ENCODE assay signal across 8 mouse cellular contexts in genomic region chr5:67222440-67223390, GRCm38 (mm10). TPM values are rescaled to one million over a fixed set of nuclear protein-coding genes. Genes with fewer than 3 reads are reported as not detected.
DNase-seq lines count a peak whose midpoint lies in the region; ATAC-seq lines count a peak whose summit lies in the region.

No protein-coding gene starts in this region.

- H3K4me2 ChIP-seq in hindbrain, embryonic 11.5 days (replicated peaks; ENCODE audit: low read depth, low read length), result peak overlapping the region; percentile 38
- peak overlapping the region; percentile 40 for H3K4me2 ChIP-seq in liver, embryonic 15.5 days

- peak; percentile 87 for ATAC-seq in hindbrain, embryonic 11.5 days (ENCODE audit: low FRiP score)
- ATAC-seq in liver, embryonic 15.5 days (ENCODE audit: insufficient read depth), result no peak
- ATAC-seq in erythroblast, adult 5-6 weeks (replicated peaks; ENCODE audit: low FRiP score, poor library complexity, severe bottlenecking), result no peak

- no peak overlapping the region for H3K27ac ChIP-seq in brown adipose tissue, adult 24 weeks (replicated peaks; ENCODE audit: low read depth, low read length)
- H3K27ac ChIP-seq in hindbrain, embryonic 11.5 days (ENCODE audit: low read depth, low read length), result peak overlapping the region; percentile 43
- no peak overlapping the region for H3K27ac ChIP-seq in liver, embryonic 15.5 days (replicated peaks)

- intact Hi-C loops in left cerebral cortex, postnatal 25 days (cut with DNase I), result no loop called here

- no peaks in the 10 kb centered on the region for H3K4me1 ChIP-seq in brown adipose tissue, adult 24 weeks (ENCODE audit: control insufficient read depth, insufficient read depth, insufficient read length, low read length)
- H3K4me1 ChIP-seq in hindbrain, embryonic 11.5 days (replicated peaks; ENCODE audit: control insufficient read depth, insufficient read depth, low read length), result peaks cover 10% of the 10 kb centered on the region
- no peaks in the 10 kb centered on the region for H3K4me1 ChIP-seq in liver, embryonic 15.5 days (replicated peaks)

- peaks cover 4% of the 10 kb centered on the region for H3K9me3 ChIP-seq in hindbrain, embryonic 11.5 days (ENCODE audit: control insufficient read depth, low read length)
- H3K9me3 ChIP-seq in liver, embryonic 15.5 days (replicated peaks), result no peaks in the 10 kb centered on the region

- H3K27me3 ChIP-seq in hindbrain, embryonic 11.5 days (ENCODE audit: control insufficient read depth, insufficient read depth, low read length), result peaks cover 88% of the 10 kb centered on the region
- H3K27me3 ChIP-seq in liver, embryonic 15.5 days, result peaks cover 96% of the 10 kb centered on the region

- peak; percentile 54 for DNase-seq in cerebellum, postnatal 10 days
- DNase-seq in cerebellum, adult 9-11 months, result no peak
- peak; percentile 75 for DNase-seq in hindbrain, embryonic 11.5 days (ENCODE audit: low spot score)
- DNase-seq in urinary bladder, postnatal 25 days (ENCODE audit: low spot score), result no peak
- DNase-seq in left cerebral cortex, postnatal 25 days (ENCODE audit: low spot score in 2 of 2), result no peak

- no peak overlapping the region for H3K9ac ChIP-seq in hindbrain, embryonic 11.5 days (ENCODE audit: low read depth, low read length)
- H3K9ac ChIP-seq in liver, embryonic 15.5 days, result no peak overlapping the region

- H3K4me3 ChIP-seq in brown adipose tissue, adult 24 weeks (ENCODE audit: insufficient read depth, low read depth, low read length), result peak overlapping the region; percentile 25; the same call in 1 of the 2 replicates
- peak overlapping the region; percentile 21 for H3K4me3 ChIP-seq in hindbrain, embryonic 11.5 days (ENCODE audit: low read depth, low read length)
- no peak overlapping the region for H3K4me3 ChIP-seq in liver, embryonic 15.5 days (replicated peaks)

- WGBS in hindbrain, embryonic 11.5 days, result under 1% methylated on average over 44 of the region's 44 CpGs
- WGBS in liver, embryonic 15.5 days (ENCODE audit: insufficient replicate concordance), result 2% methylated on average over 44 of the region's 44 CpGs

- H3K36me3 ChIP-seq in hindbrain, embryonic 11.5 days (ENCODE audit: control insufficient read depth, insufficient read depth, low read length), result no peaks in the 10 kb centered on the region
- no peaks in the 10 kb centered on the region for H3K36me3 ChIP-seq in liver, embryonic 15.5 days (replicated peaks)

RNA-seq across cellular contexts. Expression of gene Tmem33, which starts 37.6 kb away (rescaled TPM):
- polyA plus RNA-seq in brown adipose tissue, adult 24 weeks (2012; ENCODE audit: insufficient read depth, insufficient read length, missing spikeins), result 78.0 and 88.7 TPM in 2 replicates
- 112 and 118 TPM in 2 replicates for polyA plus RNA-seq in hindbrain, embryonic 11.5 days (2014; fragmentation: Nextera tagmentation; extraction: Ambion mirVana)
- polyA plus RNA-seq in liver, embryonic 15.5 days (2015; fragmentation: Nextera tagmentation; extraction: Ambion mirVana), result 78.7 and 79.7 TPM in 2 replicates
- 147 and 164 TPM in 2 replicates for total RNA-seq in erythroblast, adult 5-6 weeks (2015; ENCODE audit: low replicate concordance)
- 80.3 and 89.9 TPM in 2 replicates for total RNA-seq in erythroblast, adult 5-6 weeks (2017; ENCODE audit: low replicate concordance)
- 100 to 1,000 TPM in 1 of 2 experiments, 10 to 100 TPM in 1; 95.6 to 103 TPM for total RNA-seq in left cerebral cortex, postnatal 25 days (2021)

Comparison
In these comparisons a context has a peak if more than half of its experiments do, and no peak if none do; other contexts are left out.
1. DNase-seq: peak in cerebellum, postnatal 10 days (2 of 2) and hindbrain, embryonic 11.5 days (single experiment); none in cerebellum, adult 9-11 months (single experiment), urinary bladder, postnatal 25 days (single experiment) and left cerebral cortex, postnatal 25 days (0 of 2).